Mouse (Mus musculus) intestine, embryonic 16.5 days (tissue): Measurements from ENCODE around the gene Agfg1. TPM values are rescaled to one million over a fixed set of nuclear protein-coding genes. Genes with fewer than 3 reads are reported as not detected.
"Not testable (repeated sequence)": the region's sequence is repeated elsewhere in the genome, so short reads cannot be mapped to it uniquely, and the experiment has no call there.

Experiments
- ATAC-seq: fragments of 200-750 bp; cut with Nextera tagmentation; 2 replicates; pipeline ENCODE4 v1.8.0; 2017; ENCODE audit warnings: moderate TSS enrichment, moderate library complexity
- H3K27ac ChIP-seq: fragments of 300-500 bp; sonication (generic); 2 replicates; pipeline ENCODE4 v1.5.1; 2014; ENCODE audit warnings: mild to moderate bottlenecking, low read length
- H3K27me3 ChIP-seq: fragments of 300-500 bp; sonication (generic); replicated peaks from 2 replicates; pipeline ENCODE4 v1.6.1; 2014; ENCODE audit warnings: low read length, control low read depth, mixed read lengths; ENCODE audit not compliant: control insufficient read depth, insufficient read depth
- H3K36me3 ChIP-seq: fragments of 300-500 bp; sonication (generic); 2 replicates; pipeline ENCODE4 v1.6.1; 2014; ENCODE audit warnings: low read length, control low read depth; ENCODE audit not compliant: control insufficient read depth, insufficient read depth
- H3K4me1 ChIP-seq: fragments of 300-500 bp; sonication (generic); 2 replicates; pipeline ENCODE4 v1.6.1; 2014; ENCODE audit warnings: low read length, control low read depth, mixed read lengths; ENCODE audit not compliant: control insufficient read depth, insufficient read depth
- H3K4me2 ChIP-seq: fragments of 300-500 bp; sonication (generic); 2 replicates; pipeline ENCODE4 v1.6.1; 2014; ENCODE audit warnings: low read depth, low read length, control low read depth
- H3K4me3 ChIP-seq: fragments of 300-500 bp; sonication (generic); 2 replicates; pipeline ENCODE4 v1.5.1; 2014; ENCODE audit warnings: mild to moderate bottlenecking, low read length
- H3K9ac ChIP-seq: fragments of 300-500 bp; sonication (generic); 2 replicates; pipeline ENCODE4 v1.6.1; 2014; ENCODE audit warnings: low read depth, low read length
- H3K9me3 ChIP-seq: fragments of 300-500 bp; sonication (generic); 2 replicates; pipeline ENCODE4 v1.6.1; 2016; ENCODE audit warnings: low read length, control low read depth; ENCODE audit not compliant: control insufficient read depth
- WGBS: fragments of 180-500 bp; shearing (Covaris S2); extraction: QIAGEN DNeasy Blood & Tissue Kit; methylation state at CpG from one replicate; pipeline ENCODE4 v1.1.7; 2014; 5-methylcytosine and 5-hydroxymethylcytosine counted together
- polyA plus RNA-seq: library from polyadenylated mRNA; unstranded; fragments of >200 nt; fragmentation: Nextera tagmentation; extraction: Ambion mirVana; gene quantifications from 2 replicates; pipeline ENCODE4 v1.2.1, GENCODE M21; 2015

The Agfg1 gene
- polyA plus RNA-seq, 1 experiment from 2014 or later: 14.1 TPM

DNA sequence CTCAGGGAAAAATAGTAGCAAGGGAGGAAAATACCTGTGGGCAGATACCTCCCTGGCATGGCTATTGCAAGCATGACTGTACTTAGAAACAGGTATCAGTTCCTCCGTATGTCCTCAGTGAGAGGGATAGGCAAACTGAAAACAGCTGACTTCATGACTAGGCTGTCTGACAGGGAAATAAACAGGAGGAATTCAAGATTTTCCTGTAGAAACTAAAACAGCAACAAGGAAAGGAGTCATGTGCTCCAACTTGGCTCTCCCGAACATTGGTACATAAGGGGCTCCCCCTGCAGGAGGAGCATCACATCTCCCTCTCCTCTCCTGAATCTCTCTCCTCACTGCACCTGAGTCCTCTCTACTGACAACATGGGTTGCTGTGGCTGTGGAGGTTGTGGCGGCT, 73.7 kb downstream of the Agfg1 start, which contains the start of gene A030005L19Rik:
A030005L19Rik (plus strand) TSS at position 301 of the 400 bp plus-strand sequence.
- Histone ChIP-seq H3K9me3 (no peaks in the 10 kb centered on the region), H3K4me1 (no peaks in the 10 kb centered on the region), H3K4me2 (no peak within 1 kb of the TSS), H3K36me3 (no peaks in the 10 kb centered on the region), H3K27me3 (no peaks in the 10 kb centered on the region), H3K9ac (no peak within 1 kb of the TSS), H3K4me3 (no peak within 1 kb of the TSS), H3K27ac (no peak within 1 kb of the TSS)
- ATAC-seq: no peak
- WGBS: 76% methylated on average over 3 of the region's 3 CpGs

DNA sequence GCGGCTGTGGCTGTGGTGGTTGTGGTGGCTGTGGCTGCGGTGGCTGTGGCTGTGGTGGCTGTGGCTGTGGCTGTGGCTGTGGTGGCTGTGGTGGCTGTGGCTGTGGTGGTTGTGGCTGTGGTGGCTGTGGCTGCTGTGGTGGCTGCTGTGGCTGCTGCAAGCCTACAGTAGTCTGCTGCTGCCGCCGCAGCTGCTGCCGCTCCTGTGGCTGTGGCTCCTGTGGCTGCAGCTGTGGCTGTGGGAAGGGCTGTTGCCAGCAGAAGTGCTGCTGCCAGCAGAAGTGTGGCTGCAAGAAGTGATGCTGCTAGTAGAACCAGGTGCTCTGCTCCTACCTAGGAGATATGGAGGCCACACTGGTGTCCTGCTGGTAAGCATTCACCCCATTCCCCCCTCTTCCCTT, 74.2 kb downstream of the Agfg1 start:
- H3K4me1 ChIP-seq, H3K4me2 ChIP-seq, ATAC-seq, H3K9me3 ChIP-seq, H3K27ac ChIP-seq, H3K36me3 ChIP-seq, H3K4me3 ChIP-seq, H3K9ac ChIP-seq, H3K27me3 ChIP-seq: not testable (repeated sequence)
- WGBS: 87% methylated on average over 3 of the region's 5 CpGs

DNA sequence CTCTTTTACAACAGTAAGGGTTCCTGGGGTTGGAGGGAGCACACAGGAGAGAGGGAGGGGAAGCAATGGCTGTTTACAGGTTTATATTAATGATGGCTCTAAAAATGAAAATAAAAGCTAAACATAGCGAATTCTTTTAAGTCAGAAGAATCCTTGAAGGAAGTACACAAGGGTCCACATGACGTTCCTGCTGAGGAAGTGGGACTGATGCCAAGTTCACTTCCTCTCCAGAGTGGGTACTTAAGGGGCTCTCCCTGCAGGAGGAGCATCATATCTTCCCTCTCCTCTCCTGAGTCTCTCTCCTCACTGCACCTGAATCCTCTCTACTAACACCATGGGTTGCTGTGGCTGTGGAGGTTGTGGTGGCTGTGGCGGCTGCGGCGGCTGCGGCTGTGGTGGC, 85.4 kb downstream of the Agfg1 start, which contains the start of gene A030014E15Rik:
A030014E15Rik (plus strand) TSS at position 268 of the 400 bp plus-strand sequence.
- no peak for ATAC-seq
- Histone ChIP-seq H3K4me2 (no peak within 1 kb of the TSS), H3K27ac (no peak within 1 kb of the TSS), H3K4me3 (no peak within 1 kb of the TSS), H3K36me3 (no peaks in the 10 kb centered on the region), H3K4me1 (no peaks in the 10 kb centered on the region), H3K9me3 (no peaks in the 10 kb centered on the region; the same call in 1 of the 2 replicates), H3K27me3 (no peaks in the 10 kb centered on the region), H3K9ac (no peak within 1 kb of the TSS)
- WGBS: 83% methylated on average over 6 of the region's 6 CpGs

DNA sequence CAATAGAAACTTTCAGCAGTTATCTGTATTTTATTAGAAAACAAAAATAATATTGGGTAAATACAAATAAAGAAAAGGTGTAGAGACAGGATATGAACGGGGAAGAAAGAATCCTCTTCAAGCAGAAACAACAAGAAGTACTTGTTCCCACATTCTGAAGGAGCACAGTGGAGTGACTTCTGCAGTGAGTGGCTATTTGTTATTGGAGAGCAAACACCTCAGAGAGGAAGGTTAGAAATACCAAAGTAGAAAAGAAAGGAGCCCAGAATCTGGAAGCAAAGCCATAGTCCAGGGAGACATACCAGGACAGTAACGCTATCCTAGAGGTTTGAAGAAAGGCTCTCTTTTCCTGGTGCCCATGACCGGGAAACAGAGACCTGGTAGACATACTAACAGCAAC, 91.3 kb downstream of the Agfg1 start:
- not testable (repeated sequence) for H3K4me2 ChIP-seq, H3K4me3 ChIP-seq, H3K27me3 ChIP-seq, H3K9me3 ChIP-seq, ATAC-seq, H3K4me1 ChIP-seq, H3K9ac ChIP-seq, H3K27ac ChIP-seq, H3K36me3 ChIP-seq
- 85% methylated on average over 2 of the region's 3 CpGs for WGBS

DNA sequence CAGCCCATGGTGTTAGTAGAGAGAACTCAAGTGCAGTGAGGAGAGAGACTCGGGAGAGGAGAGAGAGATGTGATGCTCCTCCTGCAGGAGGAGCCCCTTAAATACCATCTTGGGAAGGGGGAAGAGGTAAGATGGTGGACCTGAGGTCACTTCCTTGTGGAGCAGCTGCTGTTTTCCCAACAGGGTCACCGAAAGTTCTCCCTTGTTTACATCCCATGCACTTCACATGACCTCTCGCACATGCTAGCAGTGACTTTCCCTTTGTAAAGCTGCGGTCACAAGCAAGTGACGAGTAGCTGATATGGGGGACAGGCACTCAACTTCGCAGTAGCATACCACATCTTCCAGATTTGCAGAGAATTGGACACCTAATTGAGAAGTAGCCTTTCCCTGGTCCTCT, 92.0 kb downstream of the Agfg1 start, which contains the start of gene Gm6217:
Gm6217 (minus strand) TSS at position 74 of the 400 bp plus-strand sequence.
- H3K9me3 ChIP-seq, H3K27me3 ChIP-seq, H3K4me2 ChIP-seq, H3K27ac ChIP-seq, H3K4me1 ChIP-seq, ATAC-seq, H3K36me3 ChIP-seq, H3K4me3 ChIP-seq, H3K9ac ChIP-seq: not testable (repeated sequence)
- whole genome bisulfite sequencing: no CpG with 5 or more reads among the region's 6 CpGs

DNA sequence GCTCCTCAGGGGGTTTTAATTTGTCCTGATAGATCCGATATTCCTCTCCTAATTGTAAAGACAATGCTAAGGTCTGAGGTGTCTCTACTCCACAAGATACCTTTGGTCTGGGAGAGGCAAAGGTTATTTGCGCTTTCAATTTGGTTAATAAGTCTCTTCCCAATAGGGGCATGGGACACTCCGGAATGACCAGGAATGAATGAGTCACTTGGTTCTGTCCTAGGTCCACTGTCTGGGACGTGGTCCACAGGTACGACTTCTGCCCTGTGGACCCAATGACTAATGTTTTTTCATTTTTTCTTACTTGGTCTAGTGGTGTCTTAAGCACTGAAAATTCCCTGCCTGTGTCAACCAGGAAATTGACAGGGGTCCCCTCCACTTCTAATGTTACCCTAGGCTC, 99.4 kb downstream of the Agfg1 start:
- Histone ChIP-seq H3K4me3 (no peak overlapping the region), H3K9me3 (peaks cover 6% of the 10 kb centered on the region; the same call in 1 of the 2 replicates), H3K27ac (no peak overlapping the region), H3K9ac (no peak overlapping the region), H3K36me3 (no peaks in the 10 kb centered on the region), H3K4me1 (no peaks in the 10 kb centered on the region), H3K4me2 (no peak overlapping the region), H3K27me3 (no peaks in the 10 kb centered on the region)
- 91% methylated on average over 5 of the region's 5 CpGs for WGBS
- no peak for ATAC-seq

DNA sequence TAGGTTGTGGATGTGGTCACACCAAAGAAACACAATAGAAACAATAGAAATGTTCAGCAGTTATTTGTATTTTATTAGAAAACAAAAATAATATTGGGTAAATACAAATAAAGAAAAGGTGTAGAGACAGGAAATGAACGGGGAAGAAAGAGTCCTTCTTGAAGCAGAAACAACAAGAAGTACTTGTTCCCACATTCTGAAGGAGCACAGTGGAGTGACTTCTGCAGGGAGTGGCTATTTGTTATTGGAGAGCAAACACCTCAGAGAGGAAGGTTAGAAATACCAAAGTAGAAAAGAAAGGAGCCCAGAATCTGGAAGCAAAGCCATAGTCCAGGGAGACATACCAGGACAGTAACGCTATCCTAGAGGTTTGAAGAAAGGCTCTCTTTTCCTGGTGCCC, 103.2 kb downstream of the Agfg1 start:
- H3K36me3 ChIP-seq, H3K4me3 ChIP-seq, H3K9ac ChIP-seq, H3K9me3 ChIP-seq, ATAC-seq, H3K27ac ChIP-seq, H3K27me3 ChIP-seq, H3K4me1 ChIP-seq, H3K4me2 ChIP-seq: not testable (repeated sequence)
- WGBS: 80% methylated on average over 1 of the region's 2 CpGs

DNA sequence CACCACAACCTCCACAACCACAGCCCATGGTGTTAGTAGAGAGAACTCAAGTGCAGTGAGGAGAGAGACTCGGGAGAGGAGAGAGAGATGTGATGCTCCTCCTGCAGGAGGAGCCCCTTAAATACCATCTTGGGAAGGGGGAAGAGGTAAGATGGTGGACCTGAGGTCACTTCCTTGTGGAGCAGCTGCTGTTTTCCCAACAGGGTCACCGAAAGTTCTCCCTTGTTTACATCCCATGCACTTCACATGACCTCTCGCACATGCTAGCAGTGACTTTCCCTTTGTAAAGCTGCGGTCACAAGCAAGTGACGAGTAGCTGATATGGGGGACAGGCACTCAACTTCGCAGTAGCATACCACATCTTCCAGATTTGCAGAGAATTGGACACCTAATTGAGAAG, 104.0 kb downstream of the Agfg1 start, which contains the start of gene A030003K21Rik:
A030003K21Rik (minus strand) TSS at position 94 of the 400 bp plus-strand sequence.
- WGBS: no CpG with 5 or more reads among the region's 6 CpGs
- H3K9me3 ChIP-seq, H3K4me3 ChIP-seq, H3K4me1 ChIP-seq, H3K9ac ChIP-seq, ATAC-seq, H3K4me2 ChIP-seq, H3K36me3 ChIP-seq, H3K27ac ChIP-seq, H3K27me3 ChIP-seq: not testable (repeated sequence)

DNA sequence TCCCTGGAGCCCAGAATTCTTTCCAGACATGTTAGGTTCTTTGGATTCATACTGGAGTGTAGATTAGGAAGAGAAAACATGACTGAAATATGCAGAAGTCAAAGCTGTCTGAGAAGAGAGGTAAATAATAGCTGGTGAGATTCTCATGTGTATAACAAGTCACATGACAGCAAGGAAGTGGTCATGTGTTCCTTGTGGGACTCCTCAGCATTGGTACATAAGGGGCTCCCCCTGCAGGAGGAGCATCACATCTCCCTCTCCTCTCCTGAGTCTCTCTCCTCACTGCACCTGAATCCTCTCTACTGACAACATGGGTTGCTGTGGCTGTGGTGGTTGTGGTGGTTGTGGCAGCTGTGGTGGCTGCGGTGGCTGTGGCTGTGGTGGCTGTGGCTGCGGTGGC, 106.7 kb downstream of the Agfg1 start:
- not testable (repeated sequence) for H3K4me3 ChIP-seq, H3K4me2 ChIP-seq, H3K4me1 ChIP-seq, H3K27me3 ChIP-seq, H3K36me3 ChIP-seq, ATAC-seq, H3K9ac ChIP-seq, H3K9me3 ChIP-seq, H3K27ac ChIP-seq
- 100% methylated on average over 2 of the region's 2 CpGs for WGBS

DNA sequence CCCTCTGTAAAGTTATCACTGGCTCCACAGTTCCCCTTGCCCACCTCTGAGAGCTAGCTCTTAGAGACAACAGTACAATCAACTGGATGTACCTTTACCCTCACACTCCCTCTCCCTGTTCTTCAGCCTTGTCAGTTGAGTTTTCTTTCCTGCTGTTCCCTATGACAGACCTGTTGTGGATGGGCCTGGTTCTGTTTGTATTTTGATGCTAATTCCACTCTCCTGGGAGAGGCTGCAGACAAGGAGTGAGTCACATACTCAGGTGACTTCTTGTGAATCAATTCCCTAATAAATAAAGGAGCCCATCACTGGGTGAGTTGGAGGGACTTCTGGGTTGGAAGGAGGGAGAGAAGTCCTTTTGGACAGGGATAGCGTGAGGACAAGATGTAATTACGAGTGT, 109.3 kb downstream of the Agfg1 start:
- Histone ChIP-seq H3K4me1 (no peaks in the 10 kb centered on the region), H3K27me3 (no peaks in the 10 kb centered on the region), H3K9ac (no peak overlapping the region), H3K36me3 (no peaks in the 10 kb centered on the region), H3K4me2 (no peak overlapping the region), H3K27ac (no peak overlapping the region), H3K9me3 (no peaks in the 10 kb centered on the region), H3K4me3 (no peak overlapping the region)
- ATAC-seq: no peak
- WGBS: 90% methylated on average over 2 of the region's 2 CpGs
